Mouse (Mus musculus) midbrain, embryonic 11.5 days (tissue): ENCODE data around the gene Sh3kbp1. TPM values are rescaled to one million over a fixed set of nuclear protein-coding genes. Genes with fewer than 3 reads are reported as not detected.

Source experiments
- ATAC-seq: fragments of 200-750 bp; cut with Nextera tagmentation; 2 replicates; pipeline ENCODE4 v1.8.0; 2017; ENCODE audit warnings: moderate TSS enrichment, moderate library complexity; ENCODE audit not compliant: low FRiP score
- DNase-seq: peaks from one replicate; pipeline ENCODE4 v3.0.0; 2015; ENCODE audit warnings: low spot score; ENCODE audit errors: missing footprints
- H3K27ac ChIP-seq: fragments of 300-500 bp; sonication (generic); 2 replicates; pipeline ENCODE4 v1.5.1; 2014; ENCODE audit warnings: low read depth, low read length
- H3K27me3 ChIP-seq: fragments of 300-500 bp; sonication (generic); 2 replicates; pipeline ENCODE4 v1.6.1; 2014; ENCODE audit warnings: mild to moderate bottlenecking, low read length, moderate library complexity, mixed read lengths; ENCODE audit not compliant: control insufficient read depth, insufficient read depth
- H3K36me3 ChIP-seq: fragments of 300-500 bp; sonication (generic); 2 replicates; pipeline ENCODE4 v1.6.1; 2014; ENCODE audit warnings: mild to moderate bottlenecking, low read length, moderate library complexity, mixed read lengths; ENCODE audit not compliant: control insufficient read depth, insufficient read depth
- H3K4me1 ChIP-seq: fragments of 300-500 bp; sonication (generic); 2 replicates; pipeline ENCODE4 v1.6.1; 2014; ENCODE audit warnings: low read length; ENCODE audit not compliant: control insufficient read depth, insufficient read depth
- H3K4me2 ChIP-seq: fragments of 300-500 bp; sonication (generic); 2 replicates; pipeline ENCODE4 v1.6.1; 2014; ENCODE audit warnings: mild to moderate bottlenecking, moderate library complexity
- H3K4me3 ChIP-seq: fragments of 300-500 bp; sonication (generic); 2 replicates; pipeline ENCODE4 v1.5.1; 2014; ENCODE audit warnings: low read depth, low read length
- H3K9ac ChIP-seq: fragments of 300-500 bp; sonication (generic); 2 replicates; pipeline ENCODE4 v1.6.1; 2014; ENCODE audit warnings: low read length
- H3K9me3 ChIP-seq: fragments of 300-500 bp; sonication (generic); 2 replicates; pipeline ENCODE4 v1.6.1; 2016; ENCODE audit warnings: low read length; ENCODE audit not compliant: control insufficient read depth
- WGBS: fragments of 180-500 bp; shearing (Covaris S2); extraction: QIAGEN DNeasy Blood & Tissue Kit; methylation state at CpG from one replicate; pipeline ENCODE4 v1.1.7; 2014; 5-methylcytosine and 5-hydroxymethylcytosine counted together
- polyA plus RNA-seq: library from polyadenylated mRNA; unstranded; fragments of >200 nt; fragmentation: Nextera tagmentation; extraction: Ambion mirVana; gene quantifications from 2 replicates; pipeline ENCODE4 v1.2.1, GENCODE M21; 2014

The Sh3kbp1 gene
- polyA plus RNA-seq, 1 experiment from 2014 or later: 35.4 TPM

- peaks cover 10% of the 10 kb centered on the region for H3K27me3 ChIP-seq
- no peak overlapping the region for H3K9ac ChIP-seq
- H3K4me3 ChIP-seq: no peak overlapping the region
- no peaks in the 10 kb centered on the region for H3K9me3 ChIP-seq
- no peak for ATAC-seq
- WGBS: 37% methylated on average over 3 of the region's 3 CpGs
- DNase-seq: no peak
- no peaks in the 10 kb centered on the region for H3K36me3 ChIP-seq
- no peak overlapping the region for H3K4me2 ChIP-seq
- H3K27ac ChIP-seq: no peak overlapping the region
- no peaks in the 10 kb centered on the region for H3K4me1 ChIP-seq
These were observed 117.5 kb downstream of the Sh3kbp1 start for GRCm38 (mm10) chrX:159744620-159745019.

- H3K4me1 ChIP-seq: no peaks in the 10 kb centered on the region
- ATAC-seq (0 out of 2 replicates have a peak, but pooled peaks have one; percentile 48), DNase-seq (peak; percentile 87)
- H3K4me2 ChIP-seq: no peak overlapping the region
- peaks cover 6% of the 10 kb centered on the region for H3K27me3 ChIP-seq
- no peak overlapping the region for H3K4me3 ChIP-seq
- no peak overlapping the region for H3K27ac ChIP-seq
- H3K36me3 ChIP-seq: no peaks in the 10 kb centered on the region
- H3K9ac ChIP-seq: no peak overlapping the region
- H3K9me3 ChIP-seq: no peaks in the 10 kb centered on the region
- 83% methylated on average over 1 of the region's 1 CpGs for WGBS
These were observed 124.8 kb downstream of the Sh3kbp1 start for GRCm38 (mm10) chrX:159751834-159752233.

- Histone ChIP-seq H3K4me1 (no peaks in the 10 kb centered on the region), H3K4me3 (no peak overlapping the region), H3K4me2 (no peak overlapping the region), H3K9ac (no peak overlapping the region), H3K9me3 (no peaks in the 10 kb centered on the region), H3K36me3 (no peaks in the 10 kb centered on the region), H3K27ac (no peak overlapping the region), H3K27me3 (no peaks in the 10 kb centered on the region)
- no peak for DNase-seq
- ATAC-seq: no peak
These were observed 129.2 kb downstream of the Sh3kbp1 start for GRCm38 (mm10) chrX:159756261-159756660.

DNA sequence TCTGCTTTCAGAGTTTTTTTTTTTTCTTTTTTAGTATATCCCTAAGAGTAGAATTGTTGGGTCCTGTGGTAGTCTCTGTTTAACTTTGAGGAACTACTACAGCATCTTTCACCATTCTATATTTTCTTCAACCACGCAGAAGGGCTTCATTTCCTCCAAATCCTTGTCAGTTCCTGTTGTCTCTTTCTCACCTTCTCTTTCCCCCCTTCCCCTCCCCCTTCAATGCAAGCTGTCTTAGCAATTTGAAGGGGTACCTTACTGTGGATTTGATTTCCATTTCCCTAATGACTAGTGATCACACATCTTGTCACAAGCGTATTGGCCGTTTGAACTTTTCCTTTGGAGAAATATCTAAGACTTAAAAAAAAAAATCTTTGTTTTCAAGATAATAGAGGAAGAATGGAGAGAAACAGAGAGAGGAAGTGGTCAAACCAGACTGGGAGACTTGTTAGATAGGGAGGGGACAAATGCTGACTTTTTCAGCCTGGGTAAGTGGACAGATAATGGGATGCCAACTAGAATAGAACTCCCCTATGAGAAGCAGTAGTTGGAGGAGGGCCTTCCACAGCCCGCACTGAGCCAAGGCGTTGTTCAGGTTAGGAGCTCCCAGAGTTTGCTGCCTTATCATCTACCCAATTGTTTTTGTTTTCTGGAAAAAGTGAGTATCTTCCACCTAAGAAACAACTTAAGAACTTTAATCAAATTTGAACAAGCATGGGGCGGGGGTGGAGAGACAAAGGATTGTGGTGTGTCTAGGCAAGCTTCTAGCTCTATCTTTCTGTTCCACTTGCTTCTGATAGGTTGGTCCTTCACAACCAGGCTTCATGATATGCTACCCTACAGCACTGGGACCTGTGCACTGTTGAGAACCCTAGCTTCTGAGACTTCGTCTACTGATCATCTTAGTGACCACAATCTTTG lies 130.1 kb downstream of the Sh3kbp1 start:
- ATAC-seq (no peak), DNase-seq (no peak)
- Histone ChIP-seq H3K4me2 (no peak overlapping the region), H3K9ac (no peak overlapping the region), H3K36me3 (no peaks in the 10 kb centered on the region), H3K4me3 (no peak overlapping the region), H3K4me1 (no peaks in the 10 kb centered on the region), H3K9me3 (no peaks in the 10 kb centered on the region), H3K27me3 (no peaks in the 10 kb centered on the region), H3K27ac (no peak overlapping the region)
- 91% methylated on average over 7 of the region's 7 CpGs for WGBS

DNA sequence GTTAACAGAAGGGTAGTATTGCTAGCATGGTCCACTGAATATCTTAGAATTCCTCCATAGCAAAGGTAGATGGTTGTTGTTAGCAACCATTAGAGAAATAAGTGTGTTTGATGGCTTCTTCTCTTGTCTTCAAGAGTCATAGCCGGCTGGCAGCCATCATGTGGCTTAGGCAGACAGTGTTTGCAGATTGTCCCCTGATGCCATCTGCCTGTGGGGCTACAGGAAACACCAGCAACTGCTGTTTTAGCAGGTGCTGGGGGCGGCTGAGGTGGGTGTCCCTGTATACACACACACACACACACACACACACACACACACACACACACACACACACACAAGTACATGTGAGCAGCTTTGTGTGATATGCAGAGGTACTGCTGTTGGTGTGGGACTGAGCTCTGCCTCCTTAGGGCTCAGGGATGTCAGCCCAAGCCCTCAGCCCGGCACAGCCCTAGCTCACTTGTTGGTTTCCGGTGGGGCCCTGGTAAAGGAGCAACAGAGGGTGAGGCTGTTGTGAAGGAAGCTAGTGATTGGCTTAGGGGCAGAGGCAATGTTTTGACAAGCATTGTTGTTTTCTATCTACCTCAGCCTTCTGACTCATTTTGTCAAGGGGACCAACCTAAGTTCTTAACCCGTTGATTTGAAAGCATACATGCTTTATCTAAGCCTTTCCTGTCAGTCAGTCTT lies 130.9 kb downstream of the Sh3kbp1 start:
- DNase-seq (no peak), ATAC-seq (no peak)
- H3K9ac ChIP-seq: no peak overlapping the region
- no peaks in the 10 kb centered on the region for H3K4me1 ChIP-seq
- WGBS: 87% methylated on average over 5 of the region's 5 CpGs
- no peak overlapping the region for H3K27ac ChIP-seq
- no peaks in the 10 kb centered on the region for H3K27me3 ChIP-seq
- H3K4me3 ChIP-seq: no peak overlapping the region
- H3K36me3 ChIP-seq: no peaks in the 10 kb centered on the region
- no peak overlapping the region for H3K4me2 ChIP-seq
- H3K9me3 ChIP-seq: no peaks in the 10 kb centered on the region

GRCm38 (mm10) chrX:159763801-159764200 lies 136.7 kb downstream of the Sh3kbp1 start:
- Histone ChIP-seq H3K4me1 (no peaks in the 10 kb centered on the region), H3K27me3 (no peaks in the 10 kb centered on the region; the same call in 1 of the 2 replicates), H3K36me3 (no peaks in the 10 kb centered on the region), H3K27ac (no peak overlapping the region), H3K9me3 (no peaks in the 10 kb centered on the region), H3K4me2 (no peak overlapping the region), H3K9ac (no peak overlapping the region), H3K4me3 (no peak overlapping the region)
- 85% methylated on average over 3 of the region's 3 CpGs for WGBS
- no peak for DNase-seq
- no peak for ATAC-seq

GRCm38 (mm10) chrX:159765850-159766249 lies 138.8 kb downstream of the Sh3kbp1 start:
- peaks cover 1% of the 10 kb centered on the region; the same call in 1 of the 2 replicates for H3K27me3 ChIP-seq
- WGBS: 46% methylated on average over 1 of the region's 1 CpGs
- ATAC-seq: peak; percentile 50; the same call in 1 of the 2 replicates
- H3K9ac ChIP-seq: no peak overlapping the region
- DNase-seq: no peak
- H3K36me3 ChIP-seq: no peaks in the 10 kb centered on the region
- no peaks in the 10 kb centered on the region for H3K4me1 ChIP-seq
- H3K9me3 ChIP-seq: no peaks in the 10 kb centered on the region
- H3K27ac ChIP-seq: no peak overlapping the region
- H3K4me3 ChIP-seq: no peak overlapping the region
- no peak overlapping the region for H3K4me2 ChIP-seq

DNA sequence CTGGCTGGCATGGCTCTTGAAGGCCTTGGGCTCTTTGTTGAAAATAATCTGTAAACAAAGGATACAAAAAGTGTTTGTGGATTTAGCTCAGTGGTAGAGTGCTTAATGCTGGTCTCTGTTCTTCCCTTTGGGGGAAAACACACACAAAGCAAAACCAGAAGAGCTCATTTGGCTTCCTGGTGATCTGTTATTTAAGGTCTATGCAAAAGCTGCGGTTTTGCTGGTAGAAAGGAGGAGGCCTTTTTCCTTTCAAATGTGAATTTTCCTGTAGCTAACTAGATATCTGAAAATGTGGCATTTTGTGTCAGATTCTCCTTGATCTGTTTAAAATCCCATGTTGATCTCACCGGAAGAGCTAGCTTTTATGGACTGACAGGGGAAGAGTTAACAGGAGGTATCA lies 141.9 kb downstream of the Sh3kbp1 start:
- H3K27me3 ChIP-seq: peaks cover 2% of the 10 kb centered on the region; the same call in 1 of the 2 replicates
- H3K9me3 ChIP-seq: no peaks in the 10 kb centered on the region
- no peak overlapping the region for H3K9ac ChIP-seq
- 36% methylated on average over 2 of the region's 2 CpGs for WGBS
- no peaks in the 10 kb centered on the region for H3K4me1 ChIP-seq
- DNase-seq: no peak
- no peaks in the 10 kb centered on the region for H3K36me3 ChIP-seq
- no peak overlapping the region for H3K27ac ChIP-seq
- no peak overlapping the region for H3K4me3 ChIP-seq
- ATAC-seq: no peak
- no peak overlapping the region for H3K4me2 ChIP-seq

- 92% methylated on average over 3 of the region's 3 CpGs for WGBS
- Histone ChIP-seq H3K9ac (no peak overlapping the region), H3K27me3 (peaks cover 4% of the 10 kb centered on the region; the same call in 1 of the 2 replicates)
These were observed 142.7 kb downstream of the Sh3kbp1 start for GRCm38 (mm10) chrX:159769773-159770172.

More at GRCm38 (mm10) chrX:159769773-159770172, 142.7 kb downstream of the Sh3kbp1 start:
- no peak overlapping the region for H3K4me3 ChIP-seq
- no peaks in the 10 kb centered on the region for H3K36me3 ChIP-seq
- ATAC-seq (no peak), DNase-seq (no peak)
- no peaks in the 10 kb centered on the region for H3K9me3 ChIP-seq
- no peak overlapping the region for H3K4me2 ChIP-seq
- no peak overlapping the region for H3K27ac ChIP-seq
- no peaks in the 10 kb centered on the region for H3K4me1 ChIP-seq
